ENCODE assay signal across 22 mouse cellular contexts in genomic region chr4:32956423-32956822, GRCm38 (mm10).
"Had no signal": no experiment of that assay in that cellular context is flagged by ENCODE, and none has a peak within 500 bp of the region (broad histone marks: within the 10 kb centered on the region; RNA-seq: fewer than 3 reads in every experiment).

No protein-coding gene starts in this region.

- ATAC-seq: hindbrain, embryonic 16.5 days; hindbrain, postnatal 0 days; inflammation-experienced regulatory T-cells, adult 6 months; intestine, embryonic 15.5 days; intestine, embryonic 16.5 days; intestine, postnatal 0 days had no signal

- DNase-seq: heart, postnatal 10 days; heart, postnatal 14 days; heart, postnatal 36 days; heart, postnatal 4 days; kidney, adult 11 months; kidney, adult 18-20 months; kidney, adult 2 months; kidney, adult 8-10 months; kidney, adult 9 months; kidney, postnatal 10 days; kidney, postnatal 14 days; kidney, postnatal 25 days; kidney, postnatal 36 days; kidney, postnatal 4 days; layer of hippocampus, adult 9-11 months; layer of hippocampus, postnatal 36 days had no signal
